Mouse (Mus musculus): ENCODE measurements at regions not wholly inside any gene's neighbourhood (a gene's known extent, or its start where the extent isn't known, plus 50 kb on each side); places are given as distances from the start of the nearest gene placed in this dataset.

- no peak for TF ChIP-seq POLR2A (IDR thresholded peaks at IDR 0.05; ENCODE audit: low read depth, low read length)
- TF ChIP-seq CTCF (IDR thresholded peaks at IDR 0.05; ENCODE audit: extremely low read depth, insufficient read length, insufficient replicate concordance, low read depth, low read length): no peak
These were observed 220.3 kb upstream of the Col3a1 start for GRCm38 (mm10) chr1:45090841-45091535.
